Mouse (Mus musculus) kidney, postnatal 0 days (tissue): ENCODE results near the gene Hdac7. TPM values are rescaled to one million over a fixed set of nuclear protein-coding genes. Genes with fewer than 3 reads are reported as not detected.

Experiments
- ATAC-seq: fragments of 200-750 bp; cut with Nextera tagmentation; replicated peaks from 2 replicates; pipeline ENCODE4 v1.8.0; 2017; ENCODE audit warnings: low read depth, moderate number of reproducible peaks, moderate TSS enrichment, moderate library complexity; ENCODE audit not compliant: low FRiP score
- DNase-seq: peaks from one replicate; pipeline ENCODE4 v3.0.0-alpha.2; 2016; ENCODE audit warnings: low spot score
- H3K27ac ChIP-seq: fragments of 300-500 bp; sonication (generic); 2 replicates; pipeline ENCODE4 v1.5.1; 2014; ENCODE audit warnings: mild to moderate bottlenecking
- H3K27me3 ChIP-seq: fragments of 300-500 bp; sonication (generic); 2 replicates; pipeline ENCODE4 v1.6.1; 2014; ENCODE audit warnings: low read length, mixed read lengths; ENCODE audit not compliant: insufficient read depth
- H3K36me3 ChIP-seq: fragments of 300-500 bp; sonication (generic); 2 replicates; pipeline ENCODE4 v1.6.1; 2014; ENCODE audit warnings: low read length, mixed read lengths; ENCODE audit not compliant: insufficient read depth
- H3K4me1 ChIP-seq: fragments of 300-500 bp; sonication (generic); replicated peaks from 2 replicates; pipeline ENCODE4 v1.6.1; 2014; ENCODE audit warnings: antibody characterized with exemption, low read length, mixed read lengths; ENCODE audit not compliant: insufficient read depth
- H3K4me2 ChIP-seq: fragments of 300-500 bp; sonication (generic); 2 replicates; pipeline ENCODE4 v1.6.1; 2014; ENCODE audit warnings: mild to moderate bottlenecking, low read length, moderate library complexity, mixed read lengths
- H3K4me3 ChIP-seq: fragments of 300-500 bp; sonication (generic); replicated peaks from 2 replicates; pipeline ENCODE4 v1.5.1; 2014; ENCODE audit warnings: low read depth, low read length
- H3K9ac ChIP-seq: fragments of 300-500 bp; sonication (generic); 2 replicates; pipeline ENCODE4 v1.6.1; 2014; ENCODE audit warnings: low read depth, low read length
- H3K9me3 ChIP-seq: fragments of 300-500 bp; sonication (generic); replicated peaks from 2 replicates; pipeline ENCODE4 v1.6.1; 2016; ENCODE audit warnings: low read length, inconsistent platforms, mixed read lengths
- CTCF ChIP-seq: IDR thresholded peaks from 2 replicates; pipeline ENCODE4 v1.5.1; 2016; ENCODE audit warnings: antibody characterized with exemption, low read depth, mild to moderate bottlenecking, moderate library complexity
- WGBS: fragments of 180-500 bp; shearing (Covaris S2); extraction: QIAGEN DNeasy Blood & Tissue Kit; methylation state at CpG from one replicate; pipeline ENCODE4 v1.1.7; 2014; 5-methylcytosine and 5-hydroxymethylcytosine counted together
- polyA plus RNA-seq: library from polyadenylated mRNA; unstranded; fragments of >200 nt; fragmentation: Nextera tagmentation; extraction: Ambion mirVana; gene quantifications from 2 replicates; pipeline ENCODE4 v1.2.1, GENCODE M21; 2015

Hdac7 gene
- polyA plus RNA-seq, 1 experiment from 2014 or later, result 24.7 TPM

DNA sequence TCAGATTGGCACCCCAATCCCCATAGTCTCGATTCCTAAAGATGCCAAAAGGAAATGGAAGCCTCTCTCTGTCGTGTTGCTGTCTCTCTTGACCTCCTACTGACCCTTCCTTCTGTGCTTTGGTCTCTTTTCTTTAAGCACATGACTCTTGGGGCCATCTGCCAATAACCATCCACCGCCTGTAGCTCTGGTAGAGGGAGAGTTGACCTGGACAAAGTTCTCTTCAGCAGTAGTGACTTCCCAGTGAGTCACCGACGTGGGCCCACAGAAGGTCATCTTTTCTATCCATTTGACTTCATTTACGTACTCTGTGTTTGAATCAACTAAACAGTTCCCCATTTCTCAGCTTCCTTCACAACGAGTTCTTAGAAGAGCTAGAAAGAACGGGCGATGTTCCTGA lies 36.1 kb upstream of the Hdac7 start:
- Histone ChIP-seq H3K4me2 (no peak overlapping the region), H3K4me3 (no peak overlapping the region), H3K27me3 (no peaks in the 10 kb centered on the region), H3K9me3 (no peaks in the 10 kb centered on the region), H3K27ac (no peak overlapping the region), H3K9ac (no peak overlapping the region), H3K4me1 (no peaks in the 10 kb centered on the region), H3K36me3 (no peaks in the 10 kb centered on the region)
- no peak for TF ChIP-seq CTCF
- ATAC-seq (no peak), DNase-seq (no peak)
- 77% methylated on average over 9 of the region's 9 CpGs for WGBS

DNA sequence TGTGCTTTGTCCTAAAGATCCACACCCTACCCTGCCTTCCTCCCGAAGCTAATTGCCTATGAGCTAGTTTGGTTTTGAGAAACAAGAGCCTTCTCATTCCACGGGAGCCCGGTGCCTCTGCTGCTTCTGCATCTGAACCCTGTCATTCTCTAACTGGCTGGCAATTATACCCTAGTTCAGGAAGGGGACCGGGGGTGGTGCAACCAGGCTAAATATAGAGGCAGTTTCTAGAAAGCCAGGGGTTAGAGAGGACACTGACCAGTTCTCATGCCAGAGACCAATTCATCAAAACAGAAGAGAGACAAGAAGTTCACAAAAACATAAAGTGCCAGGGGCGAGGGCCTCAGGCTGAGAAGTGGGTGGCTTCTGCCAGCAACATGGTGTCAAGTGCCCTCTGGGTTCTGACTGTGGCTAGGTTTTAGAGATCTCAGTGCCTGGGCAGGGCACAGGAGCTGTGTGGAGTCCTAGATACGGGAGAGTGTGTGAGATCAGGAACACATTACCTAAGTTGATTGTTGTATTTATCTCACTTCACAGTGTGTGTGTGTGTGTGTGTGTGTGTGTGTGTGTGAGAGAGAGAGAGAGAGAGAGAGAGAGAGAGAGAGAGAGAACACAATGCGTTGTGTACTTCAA lies 34.5 kb upstream of the Hdac7 start:
- H3K4me1 ChIP-seq, result no peaks in the 10 kb centered on the region; the same call in 1 of the 2 replicates
- no peak overlapping the region for H3K9ac ChIP-seq
- H3K27ac ChIP-seq, result no peak overlapping the region
- no peak for TF ChIP-seq CTCF
- 50% methylated on average over 7 of the region's 7 CpGs for WGBS
- H3K4me3 ChIP-seq, result no peak overlapping the region
- H3K36me3 ChIP-seq, result no peaks in the 10 kb centered on the region
- DNase-seq (no peak), ATAC-seq (no peak)
- H3K4me2 ChIP-seq, result no peak overlapping the region
- no peaks in the 10 kb centered on the region for H3K27me3 ChIP-seq
- no peaks in the 10 kb centered on the region for H3K9me3 ChIP-seq

DNA sequence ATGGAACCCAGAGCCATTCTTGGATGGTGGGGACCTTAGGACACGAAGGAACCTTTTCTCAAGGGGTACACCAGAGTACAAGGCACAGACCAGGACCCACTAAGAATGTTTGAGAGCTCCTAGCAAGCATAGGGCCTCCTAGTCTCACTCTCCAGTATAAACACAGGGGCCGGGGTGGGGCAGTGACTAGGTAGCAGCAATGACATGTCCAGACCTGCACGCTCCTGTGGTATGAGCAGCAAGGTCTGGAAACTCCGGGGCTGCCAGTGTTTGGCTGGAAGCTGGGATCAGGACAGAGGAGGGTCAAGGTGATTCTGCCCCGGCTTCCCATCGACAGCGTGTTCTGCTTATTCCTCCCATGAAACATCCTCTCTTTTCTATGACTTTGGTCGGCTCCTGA lies 31.5 kb upstream of the Hdac7 start:
- no peaks in the 10 kb centered on the region for H3K9me3 ChIP-seq
- no peak for TF ChIP-seq CTCF
- no peak overlapping the region for H3K27ac ChIP-seq
- H3K9ac ChIP-seq, result no peak overlapping the region
- no peaks in the 10 kb centered on the region for H3K27me3 ChIP-seq
- H3K4me2 ChIP-seq, result no peak overlapping the region
- WGBS, result 88% methylated on average over 8 of the region's 8 CpGs
- no peak overlapping the region for H3K4me3 ChIP-seq
- no peaks in the 10 kb centered on the region for H3K36me3 ChIP-seq
- no peak for DNase-seq
- ATAC-seq, result no peak
- no peaks in the 10 kb centered on the region; the same call in 1 of the 2 replicates for H3K4me1 ChIP-seq

DNA sequence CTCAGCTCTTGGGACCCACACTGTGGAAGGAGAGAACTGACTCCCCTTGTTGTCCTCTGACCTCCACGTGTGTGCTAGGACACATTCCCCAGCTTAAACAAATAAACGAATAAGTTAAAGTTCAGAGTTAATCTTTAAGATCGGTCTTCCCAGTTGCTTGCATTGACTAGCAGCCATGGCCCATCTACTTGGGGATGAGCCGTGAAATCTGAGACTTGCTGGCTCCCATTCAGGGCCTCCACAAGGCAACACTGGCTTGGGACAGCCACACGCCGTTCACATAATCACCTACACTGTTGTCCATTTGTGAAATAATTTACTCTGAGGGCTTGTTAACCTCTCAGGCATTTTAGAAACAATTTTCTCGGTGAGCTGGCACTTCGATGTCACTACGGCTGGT lies 29.4 kb upstream of the Hdac7 start:
- ATAC-seq (no peak), DNase-seq (no peak)
- Histone ChIP-seq H3K4me2 (no peak overlapping the region), H3K9ac (no peak overlapping the region), H3K27me3 (no peaks in the 10 kb centered on the region), H3K27ac (0 out of 2 replicates have a peak overlapping the region, but pooled peaks have one; percentile 36), H3K9me3 (no peaks in the 10 kb centered on the region), H3K4me1 (no peaks in the 10 kb centered on the region; the same call in 1 of the 2 replicates), H3K36me3 (no peaks in the 10 kb centered on the region), H3K4me3 (no peak overlapping the region)
- no peak for TF ChIP-seq CTCF
- 33% methylated on average over 9 of the region's 9 CpGs for WGBS

DNA sequence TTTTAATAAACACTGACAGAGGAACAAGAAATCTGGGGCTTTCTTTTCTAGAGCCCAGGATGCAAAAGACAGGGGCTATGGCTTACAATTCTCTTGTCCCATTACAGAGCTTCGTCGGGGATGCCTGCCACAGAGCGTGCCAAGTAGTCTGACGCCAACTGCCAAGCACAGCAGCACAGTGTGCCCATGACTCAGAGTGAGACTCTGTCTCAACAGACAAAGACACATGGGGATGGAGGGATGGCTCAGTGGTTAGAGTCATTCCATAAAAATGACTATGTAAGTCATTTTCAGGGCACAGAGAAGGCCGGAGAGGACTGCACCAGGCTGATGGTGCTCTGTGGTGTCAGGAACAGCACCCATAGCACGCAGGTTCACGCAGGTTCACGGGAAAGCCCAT lies 27.9 kb upstream of the Hdac7 start:
- Histone ChIP-seq H3K4me2 (no peak overlapping the region), H3K9ac (no peak overlapping the region), H3K27ac (no peak overlapping the region), H3K36me3 (no peaks in the 10 kb centered on the region), H3K4me3 (no peak overlapping the region), H3K27me3 (no peaks in the 10 kb centered on the region), H3K9me3 (no peaks in the 10 kb centered on the region), H3K4me1 (no peaks in the 10 kb centered on the region; the same call in 1 of the 2 replicates)
- TF ChIP-seq CTCF, result no peak
- ATAC-seq, result no peak
- no peak for DNase-seq
- WGBS, result 95% methylated on average over 8 of the region's 8 CpGs

DNA sequence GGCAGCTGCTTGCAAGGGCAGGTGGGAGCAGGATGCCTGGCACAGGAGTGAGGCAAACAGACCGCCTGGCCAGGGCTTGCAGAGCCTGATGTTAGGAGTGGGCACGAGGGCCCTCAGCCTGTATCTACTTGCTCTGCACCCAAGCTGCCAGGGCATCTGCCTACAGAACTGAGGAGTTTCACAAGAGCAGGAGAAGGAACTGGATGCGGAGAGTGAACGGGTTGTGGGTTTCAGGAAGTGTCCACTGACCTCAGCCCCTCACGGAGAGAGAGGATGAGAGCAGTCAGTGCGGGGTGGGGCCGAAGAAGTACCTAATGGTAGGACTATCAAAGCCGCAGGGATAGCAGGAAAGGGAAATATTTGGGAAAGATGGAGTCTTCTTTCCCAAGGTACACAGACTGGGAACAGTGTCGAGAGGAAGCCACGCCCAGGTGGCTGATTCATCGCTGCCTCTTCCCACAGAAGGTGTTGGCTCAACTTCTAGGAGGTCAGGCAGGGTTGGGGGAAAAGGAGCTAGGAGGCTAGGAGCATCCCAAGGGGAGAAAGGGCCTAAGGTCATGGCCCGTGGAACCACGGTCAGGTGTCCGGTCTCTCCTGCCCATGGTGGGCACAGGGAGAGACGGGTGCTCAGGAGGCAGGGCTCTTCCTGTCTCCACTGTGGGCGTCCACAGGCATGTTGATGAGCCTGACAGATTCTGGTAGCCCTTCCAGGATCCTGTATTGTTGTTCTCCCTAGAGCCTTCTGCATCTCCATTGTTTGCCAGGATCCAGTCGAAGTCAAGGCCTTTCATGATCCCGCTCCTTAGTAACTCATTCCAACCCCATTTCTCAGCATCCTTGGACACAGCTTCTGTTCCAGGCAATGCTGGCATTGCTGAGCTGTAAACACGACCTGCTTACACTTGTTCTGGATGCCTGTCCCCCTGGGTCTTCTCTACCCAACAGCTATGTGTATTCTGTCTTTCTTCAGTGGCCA lies 27.0 kb upstream of the Hdac7 start:
- TF ChIP-seq CTCF, result no peak
- 74% methylated on average over 19 of the region's 19 CpGs for WGBS
- ATAC-seq, result no peak
- DNase-seq, result no peak
- no peaks in the 10 kb centered on the region; the same call in 1 of the 2 replicates for H3K4me1 ChIP-seq
- no peaks in the 10 kb centered on the region for H3K9me3 ChIP-seq
- H3K4me3 ChIP-seq, result no peak overlapping the region
- 0 out of 2 replicates have a peak, but pooled peaks cover 2% of the 10 kb centered on the region for H3K36me3 ChIP-seq
- H3K9ac ChIP-seq, result no peak overlapping the region
- H3K27ac ChIP-seq, result no peak overlapping the region
- no peaks in the 10 kb centered on the region for H3K27me3 ChIP-seq
- H3K4me2 ChIP-seq, result no peak overlapping the region
